Mouse (Mus musculus) B cell, adult 2 months (primary cell): Measurements from ENCODE around the gene Gm9639.
A peak's percentile ranks its signal among the peaks of the same experiment; 100 is the strongest.
"Not testable (repeated sequence)": the region's sequence is repeated elsewhere in the genome, so short reads cannot be mapped to it uniquely, and the experiment has no call there.

Source experiments
- DNase-seq, 2 experiments: peaks; one replicate each; pipeline ENCODE4 v3.0.0; 2022

The Gm9639 gene

GRCm38 (mm10) chr10:77794976-77795375 lies at the start of gene Gm9639:
TSS of gene Gm9639 (minus strand) at chr10:77795076.
- DNase-seq = no peak

- no peak for DNase-seq
Observed at GRCm38 (mm10) chr10:77839006-77839405, 44.1 kb upstream of the Gm9639 start.

GRCm38 (mm10) chr10:77835647-77836046 lies 40.8 kb upstream of the Gm9639 start, which contains the start of gene Krtap10-10:
TSS of gene Krtap10-10 (plus strand) at chr10:77835947.
- DNase-seq = no peak

GRCm38 (mm10) chr10:77826951-77827350 lies 32.1 kb upstream of the Gm9639 start, which contains the start of gene Krtap10-4:
TSS of gene Krtap10-4 (minus strand) at chr10:77827095.
- no peak for DNase-seq

DNA sequence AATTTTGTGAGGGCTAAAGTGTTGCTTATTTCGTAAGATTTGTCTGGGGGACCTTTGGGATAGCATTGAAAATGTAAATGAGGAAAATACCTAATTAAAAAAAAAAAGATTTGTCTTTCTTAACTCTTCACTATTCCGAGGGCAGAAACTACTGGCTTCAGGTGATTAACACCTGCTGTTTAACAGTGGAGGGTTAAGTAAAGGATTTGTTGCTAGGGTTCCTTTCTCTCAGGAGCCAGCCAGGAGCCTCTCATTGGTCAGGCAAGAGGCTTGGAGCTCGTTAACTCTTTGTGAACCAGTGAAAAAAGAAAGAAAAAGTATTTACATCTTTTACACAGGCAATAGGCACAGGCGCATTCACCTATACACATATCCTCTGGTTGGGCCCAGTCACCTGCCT lies 24.3 kb upstream of the Gm9639 start:
- no peak for DNase-seq

- no peak for DNase-seq
Observed at GRCm38 (mm10) chr10:77818523-77818922, 23.6 kb upstream of the Gm9639 start.

DNA sequence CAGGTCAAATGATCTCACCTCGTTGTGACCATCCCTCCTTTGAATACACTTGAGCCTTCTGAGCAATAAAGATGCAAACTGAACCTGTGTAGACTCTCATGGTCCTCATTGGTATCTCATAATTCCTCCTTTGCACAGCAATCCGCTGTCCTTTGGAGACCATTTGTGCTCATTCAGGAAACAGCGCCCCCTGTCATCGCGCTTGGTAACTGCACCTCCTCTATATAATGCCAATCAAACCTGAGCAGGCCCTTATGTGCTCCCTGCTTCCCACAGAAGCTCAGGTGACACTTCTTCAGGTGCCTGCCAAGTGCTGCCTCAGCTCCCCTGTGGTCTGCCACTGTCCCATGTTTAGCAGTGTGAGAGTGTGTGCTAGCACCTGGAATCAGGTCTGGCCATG lies 20.6 kb upstream of the Gm9639 start:
- DNase-seq = peak; percentile 64 to 65

DNA sequence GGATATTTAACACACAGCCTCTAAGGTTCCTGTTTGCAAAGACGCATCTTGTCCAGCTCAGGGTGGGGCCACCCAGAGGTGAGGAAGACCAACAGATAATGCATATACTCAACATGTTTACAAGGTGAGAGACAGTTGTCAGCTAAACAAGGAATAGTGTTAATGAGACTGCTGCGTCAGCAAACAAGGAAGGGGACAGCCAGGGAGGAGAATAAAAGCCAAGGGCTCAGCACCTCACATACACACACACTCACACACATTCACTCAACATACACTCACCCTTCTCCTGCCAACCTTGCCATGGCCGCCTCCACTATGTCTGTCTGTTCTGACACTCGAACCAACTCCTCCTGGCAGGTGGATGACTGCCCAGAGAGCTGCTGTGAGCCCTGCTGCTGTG lies 19.5 kb upstream of the Gm9639 start, which contains the start of gene Gm2696:
Gene Gm2696 (plus strand): TSS at position 301 of the 400 bp plus-strand sequence.
- no peak for DNase-seq

DNA sequence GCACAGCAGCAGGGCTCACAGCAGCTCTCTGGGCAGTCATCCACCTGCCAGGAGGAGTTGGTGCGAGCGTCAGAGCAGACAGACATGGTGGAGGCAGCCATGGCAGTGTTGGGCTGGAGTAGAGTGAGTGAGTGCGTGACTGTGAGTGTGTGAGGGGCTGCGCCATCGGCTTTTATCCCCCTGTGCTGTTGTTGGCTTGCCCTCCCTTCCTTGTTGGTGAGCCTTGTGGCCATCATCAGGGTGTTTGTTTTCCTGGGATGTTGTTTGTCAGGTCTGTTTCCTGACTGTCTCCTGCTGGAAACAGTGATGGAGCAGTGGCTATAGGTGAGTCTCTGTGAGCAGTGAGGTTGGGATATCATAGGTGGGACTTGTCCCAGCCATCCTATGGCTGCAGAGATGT lies 16.9 kb upstream of the Gm9639 start, which contains the start of gene Gm9507:
Gene Gm9507 (minus strand): TSS at position 101 of the 400 bp plus-strand sequence.
- DNase-seq = no peak

GRCm38 (mm10) chr10:77804095-77804494 lies 9.2 kb upstream of the Gm9639 start:
- no peak for DNase-seq

GRCm38 (mm10) chr10:77798921-77799508 lies 4.1 kb upstream of the Gm9639 start, which contains the start of gene Gm19668:
TSS of gene Gm19668 (minus strand) at chr10:77799133.
- DNase-seq = no peak

- DNase-seq = not testable (repeated sequence)
Observed at GRCm38 (mm10) chr10:77798164-77798920, 3.5 kb upstream of the Gm9639 start.

- DNase-seq = no peak
Observed at GRCm38 (mm10) chr10:77797677-77798076, 2.8 kb upstream of the Gm9639 start.

DNA sequence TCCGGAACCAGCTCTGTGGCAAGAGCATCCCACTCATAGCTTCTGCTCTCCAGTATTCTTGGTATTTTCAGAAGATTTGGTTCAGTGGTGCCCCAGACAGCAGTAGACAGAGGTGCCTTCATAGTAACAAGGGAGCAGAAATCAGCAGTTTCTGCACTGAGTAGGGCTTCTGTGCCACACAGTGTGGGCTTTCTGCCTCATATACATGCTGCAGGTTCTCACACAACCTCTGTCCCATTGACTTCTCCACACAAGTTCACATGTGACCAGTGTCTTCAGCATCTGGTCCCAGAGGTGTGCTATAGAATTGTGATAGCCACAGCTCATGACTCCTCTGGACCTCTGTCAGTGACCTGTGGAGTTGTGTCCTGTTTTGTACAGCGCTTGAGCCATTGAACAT lies 6.3 kb downstream of the Gm9639 start:
- DNase-seq = no peak

GRCm38 (mm10) chr10:77787876-77788275 lies 7.0 kb downstream of the Gm9639 start, which contains the start of gene Gm7137:
TSS of gene Gm7137 (minus strand) at chr10:77788200.
- not testable (repeated sequence) for DNase-seq

DNA sequence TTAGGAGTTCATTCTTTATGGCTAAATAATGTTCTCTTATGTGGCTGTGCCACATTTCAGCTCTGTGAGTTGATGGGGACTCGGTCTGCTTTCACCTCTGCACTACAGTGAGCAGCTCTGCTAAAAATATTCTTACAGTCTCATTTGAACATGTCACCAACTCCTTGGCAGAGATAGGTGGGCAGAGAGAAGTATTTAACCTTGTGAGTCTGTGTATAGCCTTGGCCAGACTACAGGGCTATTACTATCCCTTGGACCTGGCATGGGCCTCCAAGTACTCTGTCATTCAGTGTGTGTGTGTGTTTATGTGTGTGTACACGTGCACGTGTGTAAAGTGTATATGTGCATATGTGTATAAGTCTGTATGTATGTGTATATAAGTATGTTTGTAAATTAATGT lies 11.5 kb downstream of the Gm9639 start:
- not testable (repeated sequence) for DNase-seq

- not testable (repeated sequence) for DNase-seq
Observed at GRCm38 (mm10) chr10:77782442-77782841, 12.4 kb downstream of the Gm9639 start, which contains the start of gene Gm3250. TSS of gene Gm3250 (minus strand) at chr10:77782542.

DNA sequence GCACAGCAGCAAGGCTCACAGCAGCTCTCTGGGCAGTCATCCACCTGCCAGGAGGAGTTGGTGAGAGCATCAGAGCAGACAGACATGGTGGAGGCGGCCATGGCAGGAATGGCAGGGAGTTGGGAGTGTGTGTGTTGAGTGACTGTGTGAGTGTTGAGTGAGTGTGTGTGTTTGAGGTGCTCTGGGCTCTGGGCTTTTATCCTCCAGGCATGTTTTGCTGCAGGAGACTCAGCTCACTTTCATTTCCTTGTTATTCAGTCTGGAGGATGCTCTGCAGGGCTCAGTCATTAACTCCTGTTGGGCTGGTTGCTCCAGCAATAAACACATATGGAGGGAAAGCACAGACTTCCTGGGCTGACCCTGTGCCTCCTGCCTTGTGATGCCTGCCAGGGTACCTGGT lies 18.0 kb downstream of the Gm9639 start, which contains the start of gene Gm7138:
Gene Gm7138 (minus strand): TSS at position 101 of the 400 bp plus-strand sequence.
- DNase-seq = not testable (repeated sequence)

DNA sequence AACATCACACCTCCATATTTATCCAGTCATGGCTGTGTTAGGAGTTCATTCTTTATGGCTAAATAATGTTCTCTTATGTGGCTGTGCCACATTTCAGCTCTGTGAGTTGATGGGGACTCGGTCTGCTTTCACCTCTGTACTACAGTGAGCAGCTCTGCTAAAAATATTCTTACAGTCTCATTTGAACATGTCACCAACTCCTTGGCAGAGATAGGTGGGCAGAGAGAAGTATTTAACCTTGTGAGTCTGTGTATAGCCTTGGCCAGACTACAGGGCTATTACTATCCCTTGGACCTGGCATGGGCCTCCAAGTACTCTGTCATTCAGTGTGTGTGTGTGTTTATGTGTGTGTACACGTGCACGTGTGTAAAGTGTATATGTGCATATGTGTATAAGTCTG lies 22.7 kb downstream of the Gm9639 start:
- not testable (repeated sequence) for DNase-seq

DNA sequence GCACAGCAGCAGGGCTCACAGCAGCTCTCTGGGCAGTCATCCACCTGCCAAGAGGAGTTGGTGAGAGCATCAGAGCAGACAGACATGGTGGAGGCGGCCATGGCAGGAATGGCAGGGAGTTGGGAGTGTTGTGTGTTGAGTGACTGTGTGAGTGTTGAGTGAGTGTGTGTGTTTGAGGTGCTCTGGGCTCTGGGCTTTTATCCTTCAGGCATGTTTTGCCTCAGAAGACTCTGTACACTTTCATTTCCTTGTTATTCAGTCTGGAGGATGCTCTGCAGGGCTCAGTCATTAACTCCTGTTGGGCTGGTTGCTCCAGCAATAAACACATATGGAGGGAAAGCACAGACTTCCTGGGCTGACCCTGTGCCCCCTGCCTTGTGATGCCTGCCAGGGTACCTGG lies 23.7 kb downstream of the Gm9639 start, which contains the start of gene Gm3238:
Gene Gm3238 (minus strand): TSS at position 101 of the 400 bp plus-strand sequence.
- not testable (repeated sequence) for DNase-seq

DNA sequence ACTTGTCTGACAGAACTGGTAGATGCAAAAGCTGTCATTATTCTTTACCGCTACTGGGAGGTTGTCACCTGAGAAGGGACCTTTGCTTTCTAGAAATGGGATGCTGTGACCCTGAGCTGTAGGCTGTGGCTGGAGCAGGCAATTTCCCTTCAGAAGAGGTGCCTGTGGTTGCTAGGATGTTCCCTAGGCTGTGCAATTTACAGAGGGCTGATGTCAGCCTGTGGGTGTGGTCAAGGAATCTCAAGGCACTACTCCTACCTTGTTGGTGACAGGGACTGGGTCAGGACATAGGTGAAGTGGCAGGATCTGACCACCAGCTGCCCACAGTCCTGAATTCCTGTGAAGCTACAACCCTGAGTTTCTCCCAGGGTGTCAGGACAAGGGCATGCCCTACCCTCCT lies 25.1 kb downstream of the Gm9639 start:
- no peak for DNase-seq

DNA sequence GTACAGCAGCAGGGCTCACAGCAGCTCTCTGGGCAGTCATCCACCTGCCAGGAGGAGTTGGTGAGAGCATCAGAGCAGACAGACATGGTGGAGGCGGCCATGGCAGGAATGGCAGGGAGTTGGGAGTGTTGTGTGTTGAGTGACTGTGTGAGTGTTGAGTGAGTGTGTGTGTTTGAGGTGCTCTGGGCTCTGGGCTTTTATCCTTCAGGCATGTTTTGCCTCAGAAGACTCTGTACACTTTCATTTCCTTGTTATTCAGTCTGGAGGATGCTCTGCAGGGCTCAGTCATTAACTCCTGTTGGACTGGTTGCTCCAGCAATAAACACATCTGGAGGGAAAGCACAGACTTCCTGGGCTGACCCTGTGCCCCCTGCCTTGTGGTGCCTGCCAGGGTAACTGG lies 35.3 kb downstream of the Gm9639 start, which contains the start of gene Gm3233:
Gene Gm3233 (minus strand): TSS at position 101 of the 400 bp plus-strand sequence.
- not testable (repeated sequence) for DNase-seq

- no peak for DNase-seq
Observed at GRCm38 (mm10) chr10:77753448-77753847, 41.4 kb downstream of the Gm9639 start.
